Mouse (Mus musculus) neural tube, embryonic 10.5 days (tissue): ENCODE measurements around the gene Aicda.

Experiments
- DNase-seq: peaks from one replicate; pipeline ENCODE4 v3.0.0-alpha.2; 2017; ENCODE audit warnings: low spot score; ENCODE audit errors: extremely low spot score

Aicda gene

DNA sequence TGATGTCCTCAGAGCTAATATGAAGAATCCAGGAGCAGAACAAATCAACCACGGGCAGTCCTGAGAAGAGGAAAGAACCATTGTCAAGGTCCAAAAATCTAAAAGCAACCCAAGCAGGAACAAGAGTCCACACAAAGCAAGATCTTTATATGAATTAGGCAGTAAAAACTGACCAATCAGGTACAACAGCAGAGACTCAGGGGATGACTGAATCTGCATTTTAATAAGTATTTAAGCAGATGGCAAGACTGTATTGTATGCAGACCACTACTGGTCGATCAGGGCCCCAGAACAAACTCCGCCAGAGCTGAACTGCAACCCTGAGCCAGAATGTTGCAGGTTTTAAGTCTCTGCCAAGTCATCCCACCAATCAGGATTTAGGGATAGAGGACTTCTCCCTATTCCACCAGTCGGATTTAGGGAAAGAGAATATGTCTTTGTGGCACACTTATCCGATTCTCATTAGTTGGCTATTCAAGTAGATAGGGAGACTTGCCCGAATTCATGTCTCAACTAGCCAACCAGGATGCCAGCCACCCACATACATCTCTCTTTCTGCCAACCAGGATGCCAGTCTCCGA lies 46.6 kb downstream of the Aicda start:
- DNase-seq, result no peak

DNA sequence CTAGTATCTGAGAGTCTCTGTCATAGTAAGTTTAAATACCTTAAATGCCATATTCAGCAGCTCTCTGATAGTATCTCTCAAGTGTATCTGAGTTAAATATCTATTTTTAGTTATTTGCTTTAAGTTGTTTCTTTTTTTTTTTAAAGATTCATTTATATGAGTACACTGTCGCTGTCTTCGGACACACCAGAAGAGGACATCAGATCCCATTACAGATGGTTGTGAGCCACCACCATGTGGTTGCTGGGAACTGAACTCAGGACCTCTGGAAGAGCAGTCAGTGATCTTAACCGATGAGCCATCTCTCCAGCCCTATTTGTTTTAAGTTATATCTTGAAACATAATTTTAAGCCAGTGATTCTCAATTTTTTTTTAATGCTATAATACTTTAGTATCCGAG lies 47.4 kb downstream of the Aicda start:
- no peak for DNase-seq

DNA sequence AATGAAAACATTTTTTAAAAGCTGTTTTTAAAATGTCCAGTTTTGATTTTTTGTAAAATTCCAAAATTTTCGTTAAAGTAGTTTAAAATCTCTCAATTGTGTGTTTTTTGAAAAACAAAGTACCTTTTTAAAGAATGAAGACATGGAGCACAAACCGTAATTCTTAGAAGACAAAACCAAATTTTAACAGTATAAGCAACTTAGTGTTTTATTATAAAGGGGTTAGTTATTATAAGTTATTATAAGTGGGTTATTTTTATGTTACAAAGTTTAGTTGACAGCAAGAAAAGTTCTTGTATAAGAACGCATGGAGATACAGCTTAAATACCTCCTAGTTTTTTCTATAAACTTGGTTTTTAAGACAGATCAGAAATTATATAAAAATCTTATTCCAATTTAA lies 48.0 kb downstream of the Aicda start:
- DNase-seq, result no peak

DNA sequence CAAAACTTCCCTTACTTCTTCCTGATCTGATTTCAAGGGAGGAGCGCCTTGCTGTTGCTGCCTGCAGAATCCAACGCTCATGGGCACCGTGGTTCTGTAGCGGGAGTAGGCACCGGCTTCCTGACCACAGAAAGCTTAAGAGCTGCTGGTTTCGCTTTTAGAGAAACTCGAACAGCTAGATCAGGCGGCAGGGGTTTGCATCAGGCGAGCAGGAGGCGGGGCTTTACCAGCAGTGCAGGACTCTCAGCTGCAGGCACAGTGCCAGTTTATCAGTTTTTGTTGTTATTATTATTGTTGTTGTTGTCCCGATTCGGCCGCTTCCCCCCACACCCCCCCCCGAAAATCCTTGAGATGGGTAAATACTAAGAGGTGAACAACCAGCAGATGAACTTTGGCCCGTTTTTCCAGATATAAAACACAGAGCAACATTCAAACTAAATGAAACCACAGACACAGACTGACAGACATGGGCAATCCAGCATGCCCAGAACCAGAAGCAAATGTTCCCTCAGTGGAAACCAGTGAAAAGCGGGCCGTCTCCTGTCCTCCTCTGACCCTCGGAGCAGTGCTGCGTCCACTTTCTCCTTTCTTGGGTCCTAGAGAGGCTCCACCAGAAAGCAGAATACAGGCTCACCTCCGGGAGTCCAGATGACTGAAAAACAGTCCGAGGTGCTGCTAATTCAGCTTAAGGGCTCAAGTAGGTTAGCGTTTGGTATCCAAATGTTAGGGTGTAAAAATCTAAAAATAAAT lies 48.8 kb downstream of the Aicda start, which contains the start of gene Apobec1:
Gene Apobec1 (minus strand): TSS at position 203 of the 750 bp plus-strand sequence.
- peak; percentile 45 for DNase-seq

DNA sequence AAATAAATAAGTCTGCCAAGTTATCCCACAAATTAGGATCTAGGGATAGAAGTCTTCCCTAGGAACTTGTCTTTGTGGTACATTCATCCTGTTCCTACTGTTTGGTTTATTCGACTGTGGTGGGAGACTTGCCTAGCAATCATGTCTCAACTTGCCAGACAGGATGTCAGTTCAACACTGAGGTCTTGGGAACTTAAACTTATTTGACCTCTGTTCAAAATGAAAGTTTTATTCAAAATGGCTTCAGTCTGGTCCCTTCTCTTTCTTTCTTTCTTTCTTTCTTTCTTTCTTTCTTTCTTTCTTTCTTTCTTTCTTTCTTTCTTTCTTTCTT lies 49.4 kb downstream of the Aicda start:
- no peak for DNase-seq

DNA sequence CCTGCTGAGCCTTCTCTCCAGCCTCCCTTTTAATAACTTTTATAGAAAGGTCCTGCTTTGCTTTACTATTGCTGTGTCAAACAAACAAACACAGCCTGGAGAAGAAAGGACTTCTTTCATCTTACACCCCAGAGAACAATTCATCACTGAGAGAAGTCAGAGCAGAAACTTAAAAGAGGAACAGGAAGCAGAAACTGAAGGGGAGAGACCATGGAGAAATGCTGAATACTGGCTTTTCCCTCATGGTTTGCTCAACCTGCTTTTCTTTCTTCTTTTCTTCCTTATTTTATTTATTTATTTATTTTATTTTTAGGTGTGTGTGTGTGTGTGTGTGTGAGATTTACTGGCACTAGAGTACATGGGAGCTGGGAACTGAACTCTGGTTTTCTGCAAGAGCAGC lies 50.7 kb downstream of the Aicda start:
- DNase-seq, result no peak

DNA sequence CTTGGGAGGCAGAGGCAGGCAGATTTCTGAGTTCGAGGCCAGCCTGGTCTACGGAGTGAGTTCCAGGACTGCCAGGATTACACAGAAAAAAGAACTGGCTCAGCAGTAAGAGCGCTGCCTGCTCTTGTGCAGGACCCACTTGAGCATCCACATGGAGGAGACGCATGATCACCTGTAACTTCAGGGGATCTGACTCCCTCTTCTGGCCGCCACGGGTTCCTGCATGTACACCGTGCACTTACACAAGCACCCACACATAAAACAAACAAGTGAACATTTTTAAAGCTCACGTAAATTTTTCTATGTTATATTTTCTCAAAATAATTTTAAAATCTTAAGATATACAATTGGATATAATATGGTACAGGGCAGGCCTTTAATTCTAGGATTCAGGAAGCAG lies 51.9 kb downstream of the Aicda start:
- no peak for DNase-seq

DNA sequence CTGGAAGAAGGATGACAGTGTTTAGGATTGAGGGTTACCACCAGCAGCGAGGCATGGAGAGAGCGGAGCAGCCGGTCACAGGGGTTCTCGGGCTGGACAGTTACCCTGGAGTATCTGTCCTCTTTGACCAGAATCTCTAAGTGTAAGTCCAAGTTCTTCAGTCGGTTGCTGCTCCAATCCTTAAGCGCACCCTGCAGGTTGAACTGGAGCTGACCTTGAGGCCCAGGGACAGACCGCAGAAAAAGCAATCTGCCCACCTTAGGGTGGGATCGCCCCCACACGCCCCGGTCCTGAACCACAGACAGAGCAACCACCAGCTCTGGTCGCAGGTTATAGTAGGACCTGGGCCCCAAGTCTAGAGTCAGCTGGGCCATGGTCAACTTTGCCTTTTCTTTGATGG lies 53.1 kb downstream of the Aicda start:
- no peak for DNase-seq

DNA sequence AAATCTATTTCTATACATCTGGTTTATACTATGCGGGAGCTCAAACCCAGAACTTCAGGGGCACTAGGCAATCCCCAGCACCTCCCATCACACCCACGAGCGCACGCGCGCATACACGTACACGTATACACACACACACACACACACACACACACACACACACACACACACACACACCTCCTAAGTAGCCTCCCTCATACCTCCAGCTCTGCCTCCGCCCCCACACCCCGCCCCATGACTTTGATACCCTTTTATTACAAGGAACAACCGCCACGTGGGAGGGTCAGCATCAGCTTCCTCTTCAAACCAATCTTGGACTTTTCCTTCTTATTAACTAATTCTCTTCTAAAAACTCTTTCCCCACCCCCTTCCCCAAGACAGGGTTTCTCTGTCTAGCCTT lies 54.1 kb downstream of the Aicda start:
- no peak for DNase-seq

DNA sequence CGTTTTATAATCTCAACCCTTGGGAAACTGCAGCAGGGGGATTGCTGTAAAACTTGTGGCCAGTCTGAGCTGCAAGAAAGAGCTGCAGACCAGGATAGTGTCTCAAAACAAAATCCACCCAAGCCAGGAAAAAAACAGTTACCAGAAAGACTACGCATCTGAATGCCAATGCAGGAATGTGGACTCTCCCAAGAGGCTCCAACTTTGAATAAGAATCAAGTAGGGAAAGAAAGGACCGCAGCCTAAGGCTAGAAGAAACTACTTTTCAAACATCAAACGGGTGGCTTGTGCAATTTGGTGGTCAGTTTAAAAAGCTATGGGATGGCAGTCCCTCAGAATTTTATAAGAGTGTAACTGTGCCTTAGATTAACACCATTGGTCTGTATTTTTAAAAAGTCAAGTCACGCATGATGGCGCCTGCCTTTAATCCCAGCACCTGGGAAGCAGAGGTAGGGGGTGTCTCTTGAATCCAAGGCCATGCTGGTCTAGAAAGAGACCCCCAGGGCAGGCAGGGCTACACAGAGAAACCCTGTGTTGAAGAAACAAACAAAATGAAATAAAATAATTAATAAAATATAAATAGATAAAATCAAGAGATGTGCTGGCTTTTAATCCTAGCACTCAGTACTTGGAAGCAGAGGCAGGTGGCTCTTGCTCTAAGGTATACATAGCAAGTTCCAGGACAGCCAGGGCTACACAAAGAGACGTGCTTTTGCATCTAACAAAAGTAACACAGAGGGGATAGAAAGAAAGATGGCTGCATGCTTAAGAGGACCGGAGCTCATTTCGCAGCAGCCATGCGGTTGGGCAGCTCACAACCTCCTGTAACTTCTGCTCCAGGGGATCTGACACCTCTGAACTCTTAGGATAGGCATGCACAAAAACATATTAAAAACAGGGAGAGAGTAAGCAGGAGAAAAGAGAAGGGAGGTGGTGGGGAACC lies 55.1 kb downstream of the Aicda start:
- DNase-seq, result no peak

DNA sequence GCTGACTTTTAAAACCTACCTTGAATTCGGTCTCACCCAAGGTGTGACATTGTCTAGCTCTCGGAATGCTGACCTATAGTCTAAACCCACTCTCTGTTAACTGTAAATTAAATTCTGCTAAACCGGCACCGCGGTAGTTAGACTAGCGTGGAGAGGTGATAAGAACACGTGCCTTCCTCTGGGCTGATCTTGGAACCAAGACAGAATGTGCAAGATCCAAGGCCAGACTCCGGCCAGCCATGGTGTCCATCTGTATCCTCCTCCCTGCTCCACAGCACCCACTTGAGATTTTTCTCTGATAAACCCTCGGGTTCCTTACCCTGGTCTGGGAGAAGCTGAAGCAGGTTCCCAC lies 55.8 kb downstream of the Aicda start:
- DNase-seq, result no peak

DNA sequence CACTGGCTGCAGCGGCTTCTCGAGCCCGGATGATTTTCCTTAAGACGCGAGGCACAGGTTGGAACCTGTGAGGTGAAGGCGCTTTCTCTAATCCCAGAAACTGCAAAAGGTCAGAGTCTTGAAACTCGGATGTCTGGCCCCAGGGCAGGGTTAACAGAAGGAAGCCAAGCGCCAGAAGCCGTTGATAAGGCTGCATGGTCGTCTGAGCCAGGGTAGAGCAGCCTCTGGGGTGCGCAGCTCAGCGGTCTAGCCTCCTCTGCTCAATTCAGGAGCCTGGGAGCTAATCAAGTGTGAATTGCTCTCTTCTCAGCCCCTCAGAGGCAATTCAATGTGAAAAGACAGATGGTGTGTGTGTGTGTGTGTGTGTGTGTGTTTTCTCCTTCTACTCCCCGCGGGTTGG lies 56.2 kb downstream of the Aicda start, which contains the start of gene Gdf3:
Gene Gdf3 (minus strand): TSS at position 317 of the 400 bp plus-strand sequence.
- no peak for DNase-seq

DNA sequence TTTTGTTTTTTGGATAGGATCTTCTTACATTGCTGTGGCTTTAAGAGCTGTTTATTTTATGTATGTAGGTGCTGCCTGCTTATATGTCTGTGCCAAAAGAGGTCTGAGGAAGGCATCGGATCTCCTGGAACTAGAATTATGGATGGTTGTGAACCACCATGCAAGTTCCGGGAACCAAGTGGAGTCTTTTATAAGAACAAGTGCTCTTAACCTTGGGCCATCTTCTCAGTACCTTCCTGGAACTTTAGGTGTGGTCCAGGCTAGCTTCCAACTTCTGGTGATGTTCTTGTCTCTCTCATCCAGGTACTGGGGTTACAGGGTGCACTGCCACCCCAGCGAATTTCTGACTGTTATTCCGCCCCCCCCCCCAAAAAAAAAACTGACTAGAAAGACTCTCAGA lies 58.8 kb downstream of the Aicda start:
- DNase-seq, result no peak
